Mouse (Mus musculus) brain, embryonic 14.5 days (tissue): Measurements from ENCODE around the gene Atf5.

ENCODE experiments used
- CTCF ChIP-seq: fragments of 200-500 bp; IDR thresholded peaks from 2 replicates; pipeline ENCODE4 v1.5.1; 2012; ENCODE audit warnings: inconsistent platforms, mild to moderate bottlenecking, moderate library complexity, borderline replicate concordance; ENCODE audit not compliant: insufficient read depth, insufficient read length; ENCODE audit errors: extremely low read depth
- POLR2A ChIP-seq: fragments of 200-500 bp; IDR thresholded peaks from 2 replicates; pipeline ENCODE4 v1.6.1; 2012; ENCODE audit warnings: mild to moderate bottlenecking, inconsistent platforms, borderline replicate concordance; ENCODE audit not compliant: poor library complexity, insufficient read depth, insufficient read length, severe bottlenecking; ENCODE audit errors: extremely low read depth

DNA sequence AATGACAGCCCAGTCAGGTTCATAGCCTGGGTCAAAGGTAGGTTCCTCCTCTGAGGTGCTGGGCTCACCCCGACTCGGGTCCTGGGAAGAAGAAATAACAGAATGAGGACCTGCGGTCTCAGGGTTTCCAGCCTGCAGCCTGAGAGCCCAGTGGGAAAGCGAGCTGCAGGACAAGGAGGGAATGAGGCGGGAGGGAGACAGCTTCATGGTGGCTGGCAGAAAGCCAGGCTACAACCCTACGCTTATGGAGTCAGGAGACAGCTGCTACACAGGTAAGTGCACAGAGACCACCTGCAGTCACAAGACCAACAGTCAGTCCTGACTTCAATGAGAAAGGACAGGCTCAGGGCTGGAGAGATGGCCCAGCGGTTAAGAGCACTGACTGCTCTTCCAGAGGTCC is 30.3 kb upstream of the Atf5 start:
- TF ChIP-seq POLR2A (no peak), CTCF (no peak)
